Mouse (Mus musculus) liver, embryonic 12.5 days (tissue): ENCODE results near the gene Usp20. TPM values are rescaled to one million over a fixed set of nuclear protein-coding genes. Genes with fewer than 3 reads are reported as not detected.

Experiments
- ATAC-seq: fragments of 200-750 bp; cut with Nextera tagmentation; 2 replicates; pipeline ENCODE4 v1.8.0; 2017; ENCODE audit warnings: moderate number of reproducible peaks, mild to moderate bottlenecking, moderate library complexity
- H3K27ac ChIP-seq: fragments of 300-500 bp; sonication (generic); 2 replicates; pipeline ENCODE4 v1.5.1; 2016; ENCODE audit warnings: mild to moderate bottlenecking
- H3K27me3 ChIP-seq: fragments of 300-500 bp; sonication (generic); replicated peaks from 2 replicates; pipeline ENCODE4 v1.6.1; 2016; ENCODE audit warnings: mild to moderate bottlenecking, moderate library complexity
- H3K36me3 ChIP-seq: fragments of 300-500 bp; sonication (generic); 2 replicates; pipeline ENCODE4 v1.6.1; 2016; ENCODE audit warnings: mild to moderate bottlenecking, moderate library complexity
- H3K4me1 ChIP-seq: fragments of 300-500 bp; sonication (generic); 2 replicates; pipeline ENCODE4 v1.6.1; 2016
- H3K4me2 ChIP-seq: fragments of 300-500 bp; sonication (generic); 2 replicates; pipeline ENCODE4 v1.6.1; 2016; ENCODE audit warnings: mild to moderate bottlenecking, moderate library complexity
- H3K4me3 ChIP-seq: fragments of 300-500 bp; sonication (generic); 2 replicates; pipeline ENCODE4 v1.5.1; 2016; ENCODE audit warnings: mild to moderate bottlenecking, moderate library complexity
- H3K9ac ChIP-seq: fragments of 300-500 bp; sonication (generic); 2 replicates; pipeline ENCODE4 v1.6.1; 2016; ENCODE audit warnings: mild to moderate bottlenecking, moderate library complexity
- H3K9me3 ChIP-seq: fragments of 300-500 bp; sonication (generic); replicated peaks from 2 replicates; pipeline ENCODE4 v1.6.1; 2016; ENCODE audit warnings: mild to moderate bottlenecking, moderate library complexity
- WGBS: fragments of 180-500 bp; shearing (Covaris S2); methylation state at CpG from one replicate; pipeline ENCODE4 v1.1.7; 2016; ENCODE audit not compliant: insufficient replicate concordance; 5-methylcytosine and 5-hydroxymethylcytosine counted together
- polyA plus RNA-seq: library from polyadenylated mRNA; unstranded; fragments of >200 nt; fragmentation: Nextera tagmentation; extraction: Ambion mirVana; gene quantifications from 2 replicates; pipeline ENCODE4 v1.2.1, GENCODE M21; 2016

The Usp20 gene
- polyA plus RNA-seq, 1 experiment from 2014 or later: 7.6 TPM

DNA sequence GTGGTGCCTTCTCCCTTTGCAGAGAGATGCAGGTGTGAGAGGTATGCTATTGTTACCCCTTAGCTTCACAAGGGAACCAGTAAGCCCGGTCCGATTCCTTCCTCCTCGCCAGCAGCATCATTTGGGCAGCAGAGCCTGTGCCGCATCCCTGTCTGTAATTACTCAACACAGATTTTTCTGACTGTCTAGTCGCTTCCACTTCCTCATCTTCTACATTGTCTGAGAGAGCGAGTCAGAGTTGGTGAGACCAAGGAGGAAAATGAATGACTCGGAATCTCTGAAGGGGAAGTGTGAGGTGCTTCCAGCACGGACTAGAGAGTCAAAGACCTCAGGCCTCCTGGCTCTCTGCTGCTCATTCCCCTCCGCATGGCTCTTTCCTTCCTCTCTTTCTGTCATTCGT lies 70.4 kb downstream of the Usp20 start:
- no peak for ATAC-seq
- Histone ChIP-seq H3K36me3 (peaks cover 69% of the 10 kb centered on the region), H3K4me3 (no peak overlapping the region), H3K27me3 (no peaks in the 10 kb centered on the region), H3K27ac (no peak overlapping the region), H3K9ac (no peak overlapping the region), H3K9me3 (0 out of 2 replicates have a peak, but pooled peaks cover 6% of the 10 kb centered on the region), H3K4me1 (peaks cover 11% of the 10 kb centered on the region), H3K4me2 (no peak overlapping the region)
- 77% methylated on average over 10 of the region's 10 CpGs for WGBS

GRCm38 (mm10) chr2:31053426-31053825 lies 71.3 kb downstream of the Usp20 start:
- WGBS: 80% methylated on average over 13 of the region's 13 CpGs

GRCm38 (mm10) chr2:31053851-31054340 lies 71.8 kb downstream of the Usp20 start:
- 0 out of 2 replicates have a peak, but pooled peaks cover 6% of the 10 kb centered on the region for H3K9me3 ChIP-seq
- H3K4me3 ChIP-seq: no peak overlapping the region
- peaks cover 79% of the 10 kb centered on the region for H3K36me3 ChIP-seq
- H3K27ac ChIP-seq: no peak overlapping the region
- 80% methylated on average over 11 of the region's 11 CpGs for WGBS
- H3K4me1 ChIP-seq: peaks cover under 1% of the 10 kb centered on the region
- H3K27me3 ChIP-seq: no peaks in the 10 kb centered on the region
- no peak overlapping the region for H3K9ac ChIP-seq
- H3K4me2 ChIP-seq: no peak overlapping the region
- no peak for ATAC-seq

More at GRCm38 (mm10) chr2:31053426-31053825, 71.3 kb downstream of the Usp20 start:
- no peak overlapping the region for H3K4me2 ChIP-seq
- peaks cover 5% of the 10 kb centered on the region for H3K4me1 ChIP-seq
- H3K27me3 ChIP-seq: no peaks in the 10 kb centered on the region
- H3K9me3 ChIP-seq: 0 out of 2 replicates have a peak, but pooled peaks cover 6% of the 10 kb centered on the region
- no peak overlapping the region for H3K27ac ChIP-seq
- H3K4me3 ChIP-seq: no peak overlapping the region
- H3K36me3 ChIP-seq: peaks cover 79% of the 10 kb centered on the region
- H3K9ac ChIP-seq: no peak overlapping the region
- ATAC-seq: no peak

DNA sequence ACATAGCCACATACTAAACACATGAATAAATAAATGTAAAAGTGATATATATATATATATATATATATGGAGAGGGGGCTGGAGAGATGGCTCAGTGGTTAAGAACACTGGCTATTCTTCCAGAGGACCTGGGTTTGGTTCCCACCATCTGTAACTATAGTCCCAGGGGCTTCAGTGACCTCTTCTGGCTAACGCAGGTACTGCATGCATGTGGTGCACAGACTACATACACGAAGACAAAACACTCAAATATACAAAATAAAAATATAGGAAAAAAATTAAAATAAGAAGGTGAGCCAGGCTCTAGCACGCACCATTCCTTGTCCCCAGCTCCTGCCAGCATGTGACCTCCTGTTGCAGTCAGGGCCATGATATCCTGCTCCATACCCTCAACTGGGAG lies 74.0 kb downstream of the Usp20 start:
- 85% methylated on average over 3 of the region's 3 CpGs for WGBS
- H3K4me1 ChIP-seq: peaks cover 10% of the 10 kb centered on the region
- H3K4me2 ChIP-seq: no peak overlapping the region
- H3K4me3 ChIP-seq: no peak overlapping the region
- peaks cover 77% of the 10 kb centered on the region for H3K36me3 ChIP-seq
- no peak for ATAC-seq
- H3K9ac ChIP-seq: no peak overlapping the region
- H3K9me3 ChIP-seq: 0 out of 2 replicates have a peak, but pooled peaks cover 6% of the 10 kb centered on the region
- no peaks in the 10 kb centered on the region for H3K27me3 ChIP-seq
- H3K27ac ChIP-seq: no peak overlapping the region

DNA sequence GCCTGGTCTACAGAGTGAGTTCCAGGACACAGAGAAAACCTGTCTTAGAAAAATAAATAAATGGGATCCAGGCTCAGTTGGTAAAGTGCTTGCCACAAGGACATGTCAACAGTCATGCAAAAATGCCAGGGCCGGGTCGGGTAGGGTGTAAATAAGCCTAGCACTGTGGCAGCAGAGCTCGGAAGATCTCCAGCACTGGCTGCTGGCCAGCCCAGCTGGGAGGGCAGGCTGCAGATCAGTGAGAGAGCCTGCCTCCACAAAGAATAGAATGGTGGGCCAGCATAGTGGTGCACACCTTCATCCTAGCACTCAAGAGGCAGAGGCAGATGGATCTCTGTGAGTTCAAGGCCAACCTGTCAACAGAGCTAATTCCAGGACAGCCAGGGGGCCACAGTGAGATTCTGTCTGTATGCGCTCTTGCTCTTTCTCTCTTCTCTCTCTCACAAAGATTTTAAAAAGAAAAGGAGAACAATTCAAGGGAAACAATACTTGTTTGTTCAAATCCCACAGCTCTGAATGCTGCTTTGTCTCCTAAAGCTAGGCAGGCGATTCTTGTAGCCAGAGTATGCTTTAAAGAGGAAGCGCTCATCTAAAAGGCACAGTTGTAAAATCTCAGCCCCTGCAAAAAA lies 75.6 kb downstream of the Usp20 start:
- peaks cover 61% of the 10 kb centered on the region for H3K36me3 ChIP-seq
- WGBS: 77% methylated on average over 6 of the region's 6 CpGs
- 0 out of 2 replicates have a peak, but pooled peaks cover 6% of the 10 kb centered on the region for H3K9me3 ChIP-seq

DNA sequence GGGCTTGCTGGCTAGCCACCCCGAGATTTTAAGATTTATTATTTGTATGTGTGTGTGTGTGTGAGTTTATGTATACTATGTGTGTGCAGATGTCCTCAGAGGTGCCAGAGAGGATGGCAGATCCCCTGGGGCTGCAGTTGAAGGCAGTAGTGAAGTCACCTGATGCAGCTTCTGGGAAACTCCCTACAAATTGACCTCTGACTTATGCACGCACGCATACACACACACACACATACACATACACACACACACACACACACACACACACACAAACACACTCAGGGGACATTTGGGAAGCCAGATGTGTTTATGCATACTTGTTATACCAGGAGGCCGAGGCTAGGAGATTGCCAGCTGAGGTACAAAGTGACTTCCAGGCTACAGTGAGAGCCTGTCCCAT lies 76.4 kb downstream of the Usp20 start:
- Histone ChIP-seq H3K27ac (no peak overlapping the region), H3K4me2 (no peak overlapping the region), H3K36me3 (peaks cover 57% of the 10 kb centered on the region), H3K4me3 (no peak overlapping the region), H3K9me3 (0 out of 2 replicates have a peak, but pooled peaks cover 6% of the 10 kb centered on the region), H3K4me1 (peaks cover 31% of the 10 kb centered on the region), H3K9ac (no peak overlapping the region), H3K27me3 (no peaks in the 10 kb centered on the region)
- no peak for ATAC-seq
- 83% methylated on average over 4 of the region's 4 CpGs for WGBS

More for the DNA sequence above, 75.6 kb downstream of the Usp20 start:
- Histone ChIP-seq H3K4me3 (no peak overlapping the region), H3K9ac (no peak overlapping the region), H3K27me3 (no peaks in the 10 kb centered on the region), H3K27ac (no peak overlapping the region), H3K4me2 (no peak overlapping the region), H3K4me1 (peaks cover 26% of the 10 kb centered on the region)
- ATAC-seq: no peak

DNA sequence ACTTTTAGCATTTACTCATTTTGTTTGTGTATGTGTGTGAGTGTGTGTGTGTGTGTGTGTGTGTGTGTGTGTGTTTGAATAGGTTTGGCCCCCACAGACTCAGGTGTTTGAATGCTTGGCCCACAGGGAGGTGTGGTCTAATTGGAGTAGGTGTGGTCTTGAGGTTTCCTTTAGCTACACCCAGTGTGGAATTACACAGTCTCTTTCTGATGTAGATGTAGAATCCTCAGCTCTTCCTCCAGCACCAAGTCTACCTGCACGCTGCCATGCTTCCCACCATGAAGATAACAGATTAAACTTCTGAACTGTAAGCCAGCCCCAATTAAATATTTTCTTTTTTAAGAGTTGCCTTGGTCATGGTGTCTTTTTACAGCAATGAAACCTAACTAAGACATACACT lies 78.2 kb downstream of the Usp20 start:
- H3K4me2 ChIP-seq: no peak overlapping the region
- H3K4me3 ChIP-seq: no peak overlapping the region
- H3K27me3 ChIP-seq: no peaks in the 10 kb centered on the region
- H3K9ac ChIP-seq: no peak overlapping the region
- 63% methylated on average over 1 of the region's 1 CpGs for WGBS
- H3K4me1 ChIP-seq: peaks cover 31% of the 10 kb centered on the region
- ATAC-seq: 0 out of 2 replicates have a peak, but pooled peaks have one; percentile 23
- peak overlapping the region; percentile 59; the same call in 1 of the 2 replicates for H3K27ac ChIP-seq
- 0 out of 2 replicates have a peak, but pooled peaks cover 6% of the 10 kb centered on the region for H3K9me3 ChIP-seq
- peaks cover 45% of the 10 kb centered on the region for H3K36me3 ChIP-seq

- ATAC-seq: peak; percentile 47; the same call in 1 of the 2 replicates
- no peaks in the 10 kb centered on the region for H3K27me3 ChIP-seq
- 31% methylated on average over 28 of the region's 28 CpGs for WGBS
- peak overlapping the region; percentile 59 for H3K27ac ChIP-seq
- H3K4me3 ChIP-seq: peak overlapping the region; percentile 17; the same call in 1 of the 2 replicates
- H3K9me3 ChIP-seq: 0 out of 2 replicates have a peak, but pooled peaks cover 3% of the 10 kb centered on the region
- peaks cover 37% of the 10 kb centered on the region for H3K36me3 ChIP-seq
- peak overlapping the region; percentile 55 for H3K4me2 ChIP-seq
- peak overlapping the region; percentile 41; the same call in 1 of the 2 replicates for H3K9ac ChIP-seq
- H3K4me1 ChIP-seq: peaks cover 31% of the 10 kb centered on the region
These were observed 79.0 kb downstream of the Usp20 start for GRCm38 (mm10) chr2:31060787-31061730.

DNA sequence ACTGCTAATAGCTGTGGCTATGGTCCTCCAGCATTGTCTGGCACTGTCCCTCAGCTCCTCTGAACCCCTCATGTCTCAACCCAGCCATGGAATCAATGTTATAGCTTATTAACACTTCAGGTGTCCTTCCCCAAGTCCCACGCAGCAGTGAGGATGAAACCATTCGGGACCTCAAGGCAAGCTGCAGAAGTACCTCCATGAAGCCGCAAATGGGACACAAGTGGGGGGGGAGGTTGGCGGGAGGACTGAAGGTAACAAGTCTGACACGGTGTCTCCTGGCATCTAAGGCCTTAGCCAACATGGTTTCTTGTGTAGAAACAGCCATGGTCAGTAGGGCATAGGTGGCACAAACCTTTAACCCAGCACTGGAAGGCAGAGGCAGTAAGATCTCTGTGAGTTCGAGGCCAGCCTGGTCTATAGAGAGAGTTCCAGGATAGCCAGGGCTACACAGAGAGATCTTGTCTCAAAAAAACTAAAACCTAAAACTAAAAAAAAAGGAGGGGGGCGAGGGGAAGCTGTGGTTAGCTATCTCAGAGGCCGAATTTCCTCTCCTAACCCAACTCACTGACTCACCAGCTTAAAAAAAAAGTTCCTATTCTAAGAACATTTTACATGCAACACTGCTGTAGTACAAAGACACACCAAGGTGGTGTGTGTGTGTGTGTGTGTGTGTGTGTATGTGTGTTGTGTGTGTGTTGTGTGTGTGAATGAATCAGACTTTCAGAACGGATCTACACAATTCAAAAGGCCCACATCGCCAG lies 80.0 kb downstream of the Usp20 start:
- H3K9ac ChIP-seq: no peak overlapping the region
- H3K27ac ChIP-seq: peak overlapping the region; percentile 38; the same call in 1 of the 2 replicates
- peak overlapping the region; percentile 55 for H3K4me2 ChIP-seq
- H3K4me1 ChIP-seq: peaks cover 31% of the 10 kb centered on the region
- 22% methylated on average over 10 of the region's 10 CpGs for WGBS
- H3K27me3 ChIP-seq: no peaks in the 10 kb centered on the region
- peaks cover 27% of the 10 kb centered on the region for H3K36me3 ChIP-seq
- H3K9me3 ChIP-seq: no peaks in the 10 kb centered on the region
- no peak overlapping the region for H3K4me3 ChIP-seq
- ATAC-seq: no peak

DNA sequence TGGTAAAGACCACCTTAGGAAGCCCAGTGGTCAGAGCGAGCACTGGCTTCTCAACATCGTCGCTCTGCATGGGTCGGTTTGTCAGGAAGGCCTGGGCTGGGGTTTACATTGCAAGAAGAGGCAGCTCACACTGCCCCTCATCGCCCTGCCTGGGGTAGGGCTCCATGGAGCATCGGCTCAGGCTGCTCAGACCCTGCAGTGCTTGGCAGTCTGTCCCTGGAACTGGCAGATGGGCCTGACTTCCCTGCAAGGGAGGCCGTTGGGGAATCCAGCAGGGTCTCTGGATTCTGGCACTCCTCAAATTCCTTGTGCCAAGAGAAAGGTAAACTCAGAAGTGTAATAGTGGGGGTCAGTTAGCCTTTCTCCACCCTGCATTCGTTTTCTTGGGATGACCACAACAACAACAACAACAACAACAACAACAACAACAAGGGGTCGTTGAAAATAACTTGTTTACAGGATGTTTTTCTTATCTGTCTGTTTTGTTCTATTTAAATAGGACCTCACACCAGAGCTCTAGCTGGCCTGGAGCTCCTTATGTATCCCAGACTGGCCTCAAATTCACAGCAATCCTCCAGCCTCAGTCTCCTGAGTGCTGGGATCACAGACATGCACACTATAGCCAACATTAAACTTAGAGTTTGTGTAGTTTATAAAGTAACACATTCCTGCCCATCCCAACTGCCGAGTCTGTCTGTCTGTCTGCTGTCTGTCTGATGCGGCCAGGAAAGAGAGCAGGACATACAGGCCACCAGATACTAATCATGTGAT lies 84.1 kb downstream of the Usp20 start:
- Histone ChIP-seq H3K9me3 (no peaks in the 10 kb centered on the region), H3K27me3 (no peaks in the 10 kb centered on the region), H3K4me3 (no peak overlapping the region), H3K36me3 (peaks cover 11% of the 10 kb centered on the region; the same call in 1 of the 2 replicates), H3K4me1 (peaks cover 38% of the 10 kb centered on the region), H3K27ac (no peak overlapping the region), H3K4me2 (no peak overlapping the region), H3K9ac (no peak overlapping the region)
- no peak for ATAC-seq
- WGBS: 74% methylated on average over 11 of the region's 11 CpGs
